Mouse (Mus musculus) heart, postnatal 36 days (tissue): ENCODE measurements around the gene Slc34a2. TPM values are rescaled to one million over a fixed set of nuclear protein-coding genes. Genes with fewer than 3 reads are reported as not detected.

ENCODE experiments used
- DNase-seq, 2 experiments: peaks; one replicate each; pipeline ENCODE4 v3.0.0; 2021 to 2022
- intact Hi-C: fragments of 180-260 bp; cut with DNase I; formaldehyde crosslinking; loops from one replicate; pipeline ENCODE4 v1.15.1; 2025
- total RNA-seq, 2 experiments: library from RNA; stranded (reverse); gene quantifications; 2 replicates each; pipeline ENCODE4 v1.2.3; 2021

Slc34a2 gene
- total RNA-seq, 2 experiments from 2014 or later, result 0.05 TPM; not detected in 1

GRCm38 (mm10) chr5:53108026-53108425, 70.1 kb downstream of the Slc34a2 start:
- DNase-seq, result no peak
- intact Hi-C loops, result no loop called here

- intact Hi-C loops, result no loop called here
- DNase-seq, result no peak
These were observed 70.8 kb downstream of the Slc34a2 start for GRCm38 (mm10) chr5:53108668-53109067.

GRCm38 (mm10) chr5:53110225-53110624, 72.3 kb downstream of the Slc34a2 start:
- intact Hi-C loops, result no loop called here
- DNase-seq, result no peak

- DNase-seq, result no peak
- intact Hi-C loops, result no loop called here
These were observed 73.2 kb downstream of the Slc34a2 start for GRCm38 (mm10) chr5:53111036-53111435.

- no peak for DNase-seq
- intact Hi-C loops, result no loop called here
These were observed 75.1 kb downstream of the Slc34a2 start for GRCm38 (mm10) chr5:53112942-53113341.

GRCm38 (mm10) chr5:53114616-53115267, 76.9 kb downstream of the Slc34a2 start:
- intact Hi-C loops, result no loop called here
- DNase-seq, result no peak

GRCm38 (mm10) chr5:53118212-53118611, 80.3 kb downstream of the Slc34a2 start:
- DNase-seq, result no peak
- intact Hi-C loops, result no loop called here

- no peak for DNase-seq
- intact Hi-C loops, result no loop called here
These were observed 81.8 kb downstream of the Slc34a2 start for GRCm38 (mm10) chr5:53119689-53120088.

Other genes starting within 250 kb of the Slc34a2 start
- 10 to 100 TPM; 42.2 to 44.1 TPM for gene Anapc4, start 204.1 kb upstream of the Slc34a2 start, total RNA-seq
- 1 to 10 TPM; 1.3 to 2.8 TPM for gene Sel1l3, start 175.8 kb downstream of the Slc34a2 start, total RNA-seq
- gene Smim20, start 229.0 kb downstream of the Slc34a2 start, total RNA-seq, result 100 to 1,000 TPM in 1 of 2 experiments, 10 to 100 TPM in 1; 95.9 to 107 TPM